Mouse (Mus musculus): ENCODE data around the gene Dgkz. TPM values are rescaled to one million over a fixed set of nuclear protein-coding genes. Genes with fewer than 3 reads are reported as not detected.

Dgkz gene
- polyA plus RNA-seq, 1 experiment from 2014 or later, result 53.2 TPM

DNA sequence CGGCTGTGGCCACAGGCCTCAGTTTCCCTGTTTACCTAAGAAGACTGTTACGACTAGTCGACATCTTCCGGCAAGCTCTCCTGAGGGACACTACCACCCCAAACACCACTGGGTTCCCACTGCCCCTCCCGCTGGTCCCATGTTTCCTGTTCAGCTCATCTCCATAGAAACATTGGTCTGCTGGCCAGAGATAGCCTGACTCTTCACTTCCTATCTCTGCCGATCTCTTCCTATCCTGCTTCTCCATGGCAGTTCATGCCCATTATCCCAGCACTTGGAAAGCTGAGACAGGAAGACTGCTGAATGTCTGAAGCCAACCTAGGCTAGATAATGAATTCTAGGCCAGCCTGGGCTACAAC lies 27.5 kb downstream of the Dgkz start:
- H3K36me3 ChIP-seq (ENCODE audit: control insufficient read depth, insufficient read depth), result peaks cover 22% of the 10 kb centered on the region
- 47% methylated on average over 6 of the region's 6 CpGs for WGBS
- TF ChIP-seq CTCF (IDR thresholded peaks at IDR 0.05; ENCODE audit: low read depth), result no peak
- ATAC-seq, result no peak
- H3K4me1 ChIP-seq (replicated peaks; ENCODE audit: control insufficient read depth, insufficient read depth, low read length), result peaks cover 20% of the 10 kb centered on the region
- H3K4me3 ChIP-seq (ENCODE audit: low read depth, low read length), result no peak overlapping the region
- no peak overlapping the region for H3K9ac ChIP-seq (ENCODE audit: low read depth, low read length)
- H3K4me2 ChIP-seq (replicated peaks; ENCODE audit: low read depth), result peak overlapping the region; percentile 35
- no peaks in the 10 kb centered on the region for H3K9me3 ChIP-seq (ENCODE audit: control insufficient read depth)
- H3K27me3 ChIP-seq (replicated peaks; ENCODE audit: control insufficient read depth, insufficient read depth, low read length), result no peaks in the 10 kb centered on the region
- peak overlapping the region; percentile 15; the same call in 1 of the 2 replicates for H3K27ac ChIP-seq (ENCODE audit: low read depth, low read length)

DNA sequence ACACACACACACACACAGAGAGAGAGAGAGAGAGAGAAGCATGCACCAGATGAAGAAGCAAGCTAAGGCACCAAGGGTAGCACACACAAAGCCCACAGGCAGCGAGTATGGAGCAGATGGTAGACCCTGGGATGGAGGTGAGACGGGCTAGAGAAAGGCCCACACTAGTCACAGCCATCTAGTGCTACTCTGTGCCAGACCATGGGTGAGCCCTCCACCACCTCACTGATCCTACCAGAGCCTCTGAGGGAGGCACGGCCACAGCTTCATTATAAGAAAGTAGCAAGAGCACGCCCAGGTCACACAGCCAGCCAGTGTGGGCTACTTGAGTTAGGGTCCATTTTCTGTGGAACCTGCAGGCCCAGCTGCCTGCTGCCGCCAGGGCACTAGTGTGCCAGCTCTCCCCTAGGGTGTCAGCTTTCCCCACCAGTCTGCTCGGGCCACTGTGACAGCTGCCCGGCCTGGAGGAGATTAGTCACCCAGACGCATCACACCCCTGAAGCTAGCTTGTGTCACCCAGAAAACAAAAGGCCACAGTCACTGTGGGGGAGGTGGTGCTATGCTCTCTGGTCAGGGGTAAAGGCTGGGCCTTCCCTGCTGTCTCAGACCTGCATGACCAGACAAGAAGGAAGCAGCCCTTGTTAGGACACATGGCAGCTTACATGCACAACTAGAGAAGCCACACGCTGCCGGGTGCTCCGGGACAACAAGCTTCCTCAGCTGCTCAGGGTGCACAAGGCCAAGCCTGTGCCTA lies 28.1 kb downstream of the Dgkz start:
- peak overlapping the region; percentile 35 for H3K4me2 ChIP-seq (replicated peaks; ENCODE audit: low read depth)
- H3K27ac ChIP-seq (ENCODE audit: low read depth, low read length), result peak overlapping the region; percentile 15
- no peak overlapping the region for H3K4me3 ChIP-seq (ENCODE audit: low read depth, low read length)
- peak; percentile 10; the same call in 1 of the 2 replicates for ATAC-seq
- 39% methylated on average over 11 of the region's 11 CpGs for WGBS
- no peaks in the 10 kb centered on the region for H3K27me3 ChIP-seq (replicated peaks; ENCODE audit: control insufficient read depth, insufficient read depth, low read length)
- no peak for TF ChIP-seq CTCF (IDR thresholded peaks at IDR 0.05; ENCODE audit: low read depth)
- H3K4me1 ChIP-seq (replicated peaks; ENCODE audit: control insufficient read depth, insufficient read depth, low read length), result peaks cover 20% of the 10 kb centered on the region
- no peaks in the 10 kb centered on the region for H3K9me3 ChIP-seq (ENCODE audit: control insufficient read depth)
- peaks cover 25% of the 10 kb centered on the region for H3K36me3 ChIP-seq (ENCODE audit: control insufficient read depth, insufficient read depth)
- no peak overlapping the region for H3K9ac ChIP-seq (ENCODE audit: low read depth, low read length)

DNA sequence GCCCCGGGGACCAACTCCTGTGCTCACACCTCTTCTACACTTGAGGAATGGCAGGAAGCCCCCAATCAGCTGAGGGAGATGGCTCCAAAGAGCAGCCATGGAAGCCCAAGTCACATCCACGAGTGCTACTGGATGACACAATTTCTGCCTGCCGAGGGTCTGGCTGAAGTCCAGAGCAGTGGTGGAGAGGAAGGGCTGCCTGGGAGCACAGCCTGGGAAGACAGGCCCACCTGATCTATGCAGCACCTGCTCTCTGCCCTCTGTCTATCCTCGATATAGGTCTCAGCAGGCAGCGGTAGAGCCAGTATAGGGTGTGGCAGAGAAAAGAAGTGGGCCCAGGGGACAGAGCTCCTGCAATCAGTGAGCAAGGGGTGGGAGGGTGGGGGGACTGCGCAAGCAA lies 28.8 kb downstream of the Dgkz start:
- Histone ChIP-seq H3K27me3 (replicated peaks; ENCODE audit: control insufficient read depth, insufficient read depth, low read length) (no peaks in the 10 kb centered on the region), H3K27ac (ENCODE audit: low read depth, low read length) (no peak overlapping the region), H3K9me3 (ENCODE audit: control insufficient read depth) (no peaks in the 10 kb centered on the region), H3K36me3 (ENCODE audit: control insufficient read depth, insufficient read depth) (peaks cover 33% of the 10 kb centered on the region), H3K9ac (ENCODE audit: low read depth, low read length) (no peak overlapping the region), H3K4me3 (ENCODE audit: low read depth, low read length) (no peak overlapping the region), H3K4me1 (replicated peaks; ENCODE audit: control insufficient read depth, insufficient read depth, low read length) (peaks cover 20% of the 10 kb centered on the region), H3K4me2 (replicated peaks; ENCODE audit: low read depth) (no peak overlapping the region)
- TF ChIP-seq CTCF (IDR thresholded peaks at IDR 0.05; ENCODE audit: low read depth), result no peak
- ATAC-seq, result no peak
- WGBS, result 24% methylated on average over 6 of the region's 6 CpGs

DNA sequence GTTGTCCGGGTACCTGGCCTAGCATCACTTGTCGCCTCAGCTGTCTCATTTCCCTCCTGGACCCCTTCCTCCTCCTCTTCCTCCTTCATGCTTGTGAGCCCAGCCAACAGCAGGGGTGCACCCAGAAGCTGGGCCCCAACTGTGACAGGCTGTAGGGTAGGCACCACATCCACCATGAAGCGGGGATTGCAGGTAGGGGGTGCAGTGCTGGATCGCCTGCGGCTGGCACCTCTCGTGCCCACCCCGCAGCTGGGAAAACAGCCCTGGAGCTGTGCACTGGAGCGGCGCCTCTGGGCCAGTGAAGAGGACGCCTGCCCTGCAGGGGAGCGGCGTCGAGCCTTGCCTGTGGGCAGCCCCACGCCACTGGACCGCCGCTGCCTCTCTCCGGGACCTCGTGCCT lies 30.2 kb downstream of the Dgkz start, which contains the start of gene Gm9821:
Gene Gm9821, plus strand, starts transcription at position 221 of the 400 bp plus-strand sequence.
- Histone ChIP-seq H3K27ac (ENCODE audit: low read depth, low read length) (no peak within 1 kb of the TSS), H3K27me3 (replicated peaks; ENCODE audit: control insufficient read depth, insufficient read depth, low read length) (no peaks in the 10 kb centered on the region), H3K4me3 (ENCODE audit: low read depth, low read length) (no peak within 1 kb of the TSS), H3K9me3 (ENCODE audit: control insufficient read depth) (no peaks in the 10 kb centered on the region), H3K4me1 (replicated peaks; ENCODE audit: control insufficient read depth, insufficient read depth, low read length) (peaks cover 17% of the 10 kb centered on the region), H3K4me2 (replicated peaks; ENCODE audit: low read depth) (no peak within 1 kb of the TSS), H3K36me3 (ENCODE audit: control insufficient read depth, insufficient read depth) (peaks cover 43% of the 10 kb centered on the region), H3K9ac (ENCODE audit: low read depth, low read length) (no peak within 1 kb of the TSS)
- no peak for TF ChIP-seq CTCF (IDR thresholded peaks at IDR 0.05; ENCODE audit: low read depth)
- 91% methylated on average over 18 of the region's 18 CpGs for WGBS
- ATAC-seq, result no peak

DNA sequence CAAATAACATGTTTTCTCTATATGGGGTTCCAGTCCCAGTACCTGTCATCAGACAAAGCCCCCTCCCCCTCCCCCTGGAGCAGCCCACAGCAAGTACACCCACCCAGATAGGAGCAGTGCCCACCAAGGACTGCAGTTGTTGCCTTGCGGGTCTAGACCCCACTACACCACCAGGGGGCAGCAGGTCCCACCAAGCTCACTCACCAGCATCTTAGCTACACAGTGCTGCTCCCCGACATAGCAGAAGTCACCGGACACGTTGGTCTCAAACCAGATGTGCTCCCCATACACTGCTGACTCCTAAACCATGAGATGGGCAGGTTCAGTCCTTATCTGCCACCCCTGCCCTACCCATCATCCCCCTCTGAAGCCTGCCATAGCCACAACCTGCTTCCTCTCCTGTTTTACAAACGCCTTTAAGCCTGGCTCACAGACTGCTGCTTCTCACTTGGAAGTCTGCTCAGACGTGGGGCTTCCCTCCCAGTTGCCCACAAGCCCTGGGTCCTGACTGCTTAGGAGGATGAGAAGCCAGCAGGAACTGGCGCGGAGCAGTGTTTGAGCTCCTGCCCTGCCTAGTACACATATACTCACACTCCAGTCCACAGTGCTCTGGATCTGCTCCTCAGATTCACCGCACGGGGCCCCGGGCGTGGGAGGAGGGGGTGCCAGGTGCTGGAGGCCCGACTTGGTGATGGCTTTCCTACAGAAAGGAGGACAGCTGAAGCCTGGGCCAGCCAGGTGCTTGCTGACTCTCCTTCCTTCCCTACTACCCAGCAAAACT lies 31.3 kb downstream of the Dgkz start:
- ATAC-seq, result peak; percentile 44
- H3K9me3 ChIP-seq (ENCODE audit: control insufficient read depth), result no peaks in the 10 kb centered on the region
- H3K4me2 ChIP-seq (replicated peaks; ENCODE audit: low read depth), result no peak overlapping the region
- H3K4me1 ChIP-seq (replicated peaks; ENCODE audit: control insufficient read depth, insufficient read depth, low read length), result peaks cover 10% of the 10 kb centered on the region
- H3K36me3 ChIP-seq (ENCODE audit: control insufficient read depth, insufficient read depth), result peaks cover 54% of the 10 kb centered on the region
- TF ChIP-seq CTCF (IDR thresholded peaks at IDR 0.05; ENCODE audit: low read depth), result peak; percentile 98
- H3K9ac ChIP-seq (ENCODE audit: low read depth, low read length), result no peak overlapping the region
- no peaks in the 10 kb centered on the region for H3K27me3 ChIP-seq (replicated peaks; ENCODE audit: control insufficient read depth, insufficient read depth, low read length)
- H3K27ac ChIP-seq (ENCODE audit: low read depth, low read length), result no peak overlapping the region
- H3K4me3 ChIP-seq (ENCODE audit: low read depth, low read length), result no peak overlapping the region
- WGBS, result 39% methylated on average over 13 of the region's 13 CpGs

DNA sequence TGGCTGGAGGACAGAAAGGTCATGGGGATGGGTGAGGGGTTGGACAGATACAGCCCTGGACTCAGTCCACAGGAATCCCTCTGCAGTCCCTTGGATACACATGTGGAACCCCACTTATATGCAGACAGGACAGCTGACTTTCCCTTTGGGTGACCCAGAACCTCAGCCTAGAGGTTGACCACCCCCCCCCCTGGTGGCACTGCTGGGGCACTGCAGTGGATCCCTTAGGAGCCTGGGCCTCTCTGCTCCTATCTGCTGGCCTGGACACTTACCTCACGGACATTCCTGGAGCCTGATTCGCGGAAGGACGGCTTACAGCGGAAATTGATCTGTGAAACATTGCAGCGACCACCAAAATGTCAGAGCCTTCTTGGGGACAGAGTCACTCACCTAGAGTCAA lies 33.3 kb downstream of the Dgkz start:
- no peaks in the 10 kb centered on the region for H3K27me3 ChIP-seq (replicated peaks; ENCODE audit: control insufficient read depth, insufficient read depth, low read length)
- no peak overlapping the region for H3K9ac ChIP-seq (ENCODE audit: low read depth, low read length)
- H3K4me2 ChIP-seq (replicated peaks; ENCODE audit: low read depth), result no peak overlapping the region
- H3K4me1 ChIP-seq (replicated peaks; ENCODE audit: control insufficient read depth, insufficient read depth, low read length), result peaks cover 1% of the 10 kb centered on the region
- H3K36me3 ChIP-seq (ENCODE audit: control insufficient read depth, insufficient read depth), result peaks cover 74% of the 10 kb centered on the region
- peak; percentile 71 for TF ChIP-seq CTCF (IDR thresholded peaks at IDR 0.05; ENCODE audit: low read depth)
- H3K4me3 ChIP-seq (ENCODE audit: low read depth, low read length), result no peak overlapping the region
- no peaks in the 10 kb centered on the region for H3K9me3 ChIP-seq (ENCODE audit: control insufficient read depth)
- WGBS, result 55% methylated on average over 6 of the region's 6 CpGs
- no peak overlapping the region for H3K27ac ChIP-seq (ENCODE audit: low read depth, low read length)
- ATAC-seq, result no peak
